Mouse (Mus musculus) thymus, postnatal 4 days (tissue): ENCODE results near the gene Gm17078.
"Not testable (repeated sequence)": the region's sequence is repeated elsewhere in the genome, so short reads cannot be mapped to it uniquely, and the experiment has no call there.

Source experiments
- DNase-seq: peaks from one replicate; pipeline ENCODE4 v3.0.0; 2021

Gm17078 gene

DNA sequence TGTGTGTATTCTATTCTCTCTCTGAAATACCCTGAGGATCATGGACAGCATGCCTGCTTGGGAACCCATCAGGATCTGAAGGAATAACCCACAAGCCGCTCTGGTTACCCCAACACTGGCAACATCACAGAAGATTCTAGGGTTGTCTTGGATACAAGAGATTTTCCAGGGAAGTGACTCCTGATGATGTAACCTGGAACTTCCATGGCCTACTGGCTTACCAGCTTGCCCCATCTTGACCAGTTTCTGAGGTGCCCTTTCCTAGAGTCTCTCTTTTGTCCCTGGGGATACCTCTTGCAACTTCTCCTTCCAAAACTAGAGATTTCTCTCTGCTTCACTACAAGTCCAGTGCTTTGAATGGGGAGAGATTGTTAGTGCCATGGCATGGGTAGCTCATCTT is at the start of gene Gm17078:
Gene Gm17078 (minus strand): TSS at position 101 of the 400 bp plus-strand sequence.
- DNase-seq: no peak

DNA sequence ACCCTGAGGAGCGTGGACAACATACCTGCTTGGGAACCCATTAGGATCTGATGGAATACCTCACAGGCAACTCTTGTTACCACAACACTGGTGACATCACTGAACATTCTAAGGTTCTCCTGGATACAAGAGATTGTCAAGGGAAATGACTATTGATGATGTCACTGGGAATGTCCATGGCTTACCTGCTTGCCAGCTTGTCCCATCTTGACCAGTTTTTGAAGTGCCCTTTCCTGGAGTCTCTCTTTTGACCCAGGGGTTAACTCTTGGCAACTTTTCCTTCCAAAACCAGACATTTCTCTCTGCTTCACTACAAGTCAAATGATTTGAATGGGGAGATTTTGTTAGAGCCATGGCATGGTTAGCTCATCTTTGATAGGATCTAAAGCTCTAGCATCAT is 24.5 kb upstream of the Gm17078 start, which contains the start of gene Gm4181:
Gene Gm4181 (minus strand): TSS at position 101 of the 400 bp plus-strand sequence.
- not testable (repeated sequence) for DNase-seq

- peak; percentile 6 for DNase-seq
Measured at GRCm38 (mm10) chr14:51632426-51632825, 21.3 kb upstream of the Gm17078 start.

DNA sequence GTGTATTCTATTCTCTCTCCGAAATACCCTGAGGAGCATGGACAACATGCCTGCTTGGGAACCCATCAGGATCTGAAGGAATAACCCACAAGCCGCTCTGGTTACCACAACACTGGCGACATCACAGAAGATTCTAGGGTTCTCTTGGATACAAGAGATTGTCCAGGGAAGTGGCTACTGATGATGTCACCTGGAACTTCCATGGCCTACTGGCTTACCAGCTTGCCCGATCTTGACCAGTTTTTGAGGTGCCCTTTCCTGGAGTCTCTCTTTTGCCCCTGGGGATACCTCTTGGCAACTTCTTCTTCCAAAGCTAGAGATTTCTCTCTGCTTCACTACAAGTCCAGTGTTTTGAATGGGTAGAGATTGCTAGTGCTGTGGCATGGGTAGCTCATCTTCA is 19.1 kb downstream of the Gm17078 start, which contains the start of gene Gm17174:
Gene Gm17174 (minus strand): TSS at position 101 of the 400 bp plus-strand sequence.
- not testable (repeated sequence) for DNase-seq

DNA sequence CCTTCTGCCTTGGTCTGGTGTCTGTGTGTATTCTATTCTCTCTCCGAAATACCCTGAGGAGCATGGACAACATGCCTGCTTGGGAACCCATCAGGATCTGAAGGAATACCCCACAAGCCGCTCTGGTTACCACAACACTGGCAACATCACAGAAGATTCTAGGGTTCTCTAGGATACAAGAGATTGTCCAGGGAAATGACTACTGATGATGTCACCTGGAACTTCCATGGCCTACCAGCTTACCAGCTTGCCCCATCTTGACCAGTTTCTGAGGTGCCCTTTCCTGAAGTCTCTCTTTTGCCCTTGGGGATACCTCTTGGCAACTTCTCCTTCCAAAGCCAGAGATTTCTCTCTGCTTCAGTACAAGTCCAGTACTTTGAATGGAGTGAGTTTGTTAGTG is 37.1 kb downstream of the Gm17078 start, which contains the start of gene Gm17175:
Gene Gm17175 (minus strand): TSS at position 101 of the 400 bp plus-strand sequence.
- not testable (repeated sequence) for DNase-seq
